9 mouse cellular contexts compared by ENCODE assay signal in the genomic region with DNA sequence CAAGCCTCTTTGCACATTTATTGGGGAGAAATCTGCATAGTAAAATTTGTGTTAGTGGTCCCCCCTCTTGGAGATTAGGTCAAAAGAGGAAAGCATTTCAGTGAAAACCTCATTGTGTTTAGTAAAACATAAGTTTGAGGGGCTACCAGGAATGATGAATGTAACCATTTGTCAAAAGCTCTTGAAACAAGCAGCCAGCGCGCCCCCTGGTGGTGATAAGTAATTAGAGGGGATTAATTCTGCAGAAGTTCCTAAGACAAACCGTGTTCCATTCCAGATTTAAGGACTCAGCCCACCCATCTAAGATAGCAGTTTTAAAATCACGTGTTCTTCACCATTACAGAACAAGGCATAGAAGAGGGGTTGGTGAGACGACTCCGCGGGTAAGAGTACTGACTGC. TPM values are rescaled to one million over a fixed set of nuclear protein-coding genes. Genes with fewer than 3 reads are reported as not detected.
DNase-seq lines count a peak whose midpoint lies in the region; ATAC-seq lines count a peak whose summit lies in the region.
"Had no signal": no experiment of that assay in that cellular context is flagged by ENCODE, and none has a peak within 500 bp of the region (broad histone marks: within the 10 kb centered on the region; RNA-seq: fewer than 3 reads in every experiment).

No protein-coding gene starts in this region.

- H3K4me1 ChIP-seq in embryonic facial prominence, embryonic 14.5 days (ENCODE audit: control insufficient read depth, insufficient read depth, low read length), result no peaks in the 10 kb centered on the region
- H3K4me1 ChIP-seq: stomach, embryonic 15.5 days had no signal

- H3K27ac ChIP-seq in embryonic facial prominence, embryonic 14.5 days (replicated peaks; ENCODE audit: low read depth, low read length), result no peak overlapping the region
- H3K27ac ChIP-seq: stomach, embryonic 15.5 days had no signal

- no peak overlapping the region for H3K4me3 ChIP-seq in embryonic facial prominence, embryonic 14.5 days (ENCODE audit: low read depth, low read length)
- H3K4me3 ChIP-seq: stomach, embryonic 15.5 days had no signal

- DNase-seq in urinary bladder, postnatal 14 days (ENCODE audit: low spot score), result peak; percentile 82
- no peak for DNase-seq in urinary bladder, postnatal 10 days (ENCODE audit: low spot score)
- peak; percentile 22 to 41 for DNase-seq in adrenal gland, postnatal 4 days (ENCODE audit: low spot score in 2 of 2)
- DNase-seq in embryonic facial prominence, embryonic 14.5 days (ENCODE audit: low spot score), result peak; percentile 87
- peak; percentile 89 to 90 for DNase-seq in kidney, postnatal 4 days
- DNase-seq in lung, adult 18-20 months, result peak; percentile 28 to 52
- peak; percentile 41 to 52 for DNase-seq in right cerebral cortex, postnatal 36 days (ENCODE audit: low spot score in 2 of 2)

- ATAC-seq in embryonic facial prominence, embryonic 14.5 days (ENCODE audit: low read depth), result no peak

- no peaks in the 10 kb centered on the region for H3K9me3 ChIP-seq in embryonic facial prominence, embryonic 14.5 days (ENCODE audit: control insufficient read depth, low read length)
- H3K9me3 ChIP-seq: stomach, embryonic 15.5 days had no signal

- H3K36me3 ChIP-seq in embryonic facial prominence, embryonic 14.5 days (ENCODE audit: control insufficient read depth, insufficient read depth, low read length), result peaks cover 10% of the 10 kb centered on the region
- H3K36me3 ChIP-seq: stomach, embryonic 15.5 days had no signal

- H3K9ac ChIP-seq in embryonic facial prominence, embryonic 14.5 days (ENCODE audit: low read depth, low read length), result no peak overlapping the region
- H3K9ac ChIP-seq: stomach, embryonic 15.5 days had no signal

- 15% methylated on average over 7 of the region's 7 CpGs for WGBS in embryonic facial prominence, embryonic 14.5 days

- H3K27me3 ChIP-seq in embryonic facial prominence, embryonic 14.5 days (replicated peaks; ENCODE audit: control insufficient read depth, insufficient read depth, low read length), result no peaks in the 10 kb centered on the region
- H3K27me3 ChIP-seq: stomach, embryonic 15.5 days had no signal

- no peak overlapping the region for H3K4me2 ChIP-seq in embryonic facial prominence, embryonic 14.5 days (ENCODE audit: low read depth, low read length)
- H3K4me2 ChIP-seq: stomach, embryonic 15.5 days had no signal

RNA-seq across cellular contexts. Expression of a gene that starts 35.7 kb away (rescaled TPM):
- 10 to 100 TPM; 18.8 to 20.2 TPM for total RNA-seq in adrenal gland, postnatal 4 days (2021)
- 68.7 and 71.5 TPM in 2 replicates for polyA plus RNA-seq in embryonic facial prominence, embryonic 14.5 days (2014; fragmentation: Nextera tagmentation; extraction: Ambion mirVana)

RNA-seq across cellular contexts. Expression of a gene that starts 51.7 kb away (rescaled TPM):
- total RNA-seq in adrenal gland, postnatal 4 days (2021), result 10 to 100 TPM in 1 of 2 experiments, 1 to 10 TPM in 1; 9.5 to 11.2 TPM
- polyA plus RNA-seq in embryonic facial prominence, embryonic 14.5 days (2014; fragmentation: Nextera tagmentation; extraction: Ambion mirVana), result 12.9 and 14.6 TPM in 2 replicates

RNA-seq across cellular contexts. Expression of a gene that starts 54.7 kb away (rescaled TPM):
- total RNA-seq in adrenal gland, postnatal 4 days (2021), result not detected
- polyA plus RNA-seq in embryonic facial prominence, embryonic 14.5 days (2014; fragmentation: Nextera tagmentation; extraction: Ambion mirVana), result not detected in 2 replicates
- polyA plus RNA-seq: heart, embryonic 16.5 days; stomach, embryonic 15.5 days had no signal
